Mouse (Mus musculus) C2C12 (cell line): ENCODE measurements around the gene Samd4b.

Experiments
- CTCF ChIP-seq: IDR thresholded peaks from one replicate; pipeline ENCODE4 v1.5.1; 2011; ENCODE audit not compliant: control insufficient read depth, insufficient read depth, insufficient read length
- FOSL1 ChIP-seq: IDR thresholded peaks from one replicate; pipeline ENCODE4 v1.8.0; 2011; ENCODE audit warnings: mild to moderate bottlenecking, low read length; ENCODE audit not compliant: poor library complexity, insufficient read depth, severe bottlenecking
- MAX ChIP-seq: IDR thresholded peaks from one replicate; pipeline ENCODE4 v1.6.1; 2011; ENCODE audit warnings: mild to moderate bottlenecking, control low read depth
- MYOG ChIP-seq: IDR thresholded peaks from one replicate; pipeline ENCODE4 v1.6.1; 2011; ENCODE audit not compliant: control insufficient read depth, insufficient read length; ENCODE audit errors: extremely low read depth
- USF1 ChIP-seq: IDR thresholded peaks from one replicate; pipeline ENCODE4 v1.6.1; 2011; ENCODE audit warnings: low read depth, mild to moderate bottlenecking, control low read depth, moderate library complexity

- TF ChIP-seq MAX (no peak), CTCF (no peak), USF1 (no peak), FOSL1 (no peak), MYOG (no peak)
Measured at GRCm38 (mm10) chr7:28545048-28545890, 52.7 kb downstream of the Samd4b start.
